Mouse (Mus musculus) adrenal gland, adult 8-10 months (tissue): ENCODE data around the gene Neurl1a. TPM values are rescaled to one million over a fixed set of nuclear protein-coding genes. Genes with fewer than 3 reads are reported as not detected.

Source experiments
- DNase-seq: peaks from one replicate; pipeline ENCODE4 v3.0.0; 2022
- total RNA-seq, 4 experiments: library from RNA; stranded (reverse); gene quantifications; 2 replicates each; pipeline ENCODE4 v1.2.4; 2022

Neurl1a gene
- total RNA-seq, 4 experiments from 2014 or later = 16.2 to 26.8 (median 22.2) TPM

DNA sequence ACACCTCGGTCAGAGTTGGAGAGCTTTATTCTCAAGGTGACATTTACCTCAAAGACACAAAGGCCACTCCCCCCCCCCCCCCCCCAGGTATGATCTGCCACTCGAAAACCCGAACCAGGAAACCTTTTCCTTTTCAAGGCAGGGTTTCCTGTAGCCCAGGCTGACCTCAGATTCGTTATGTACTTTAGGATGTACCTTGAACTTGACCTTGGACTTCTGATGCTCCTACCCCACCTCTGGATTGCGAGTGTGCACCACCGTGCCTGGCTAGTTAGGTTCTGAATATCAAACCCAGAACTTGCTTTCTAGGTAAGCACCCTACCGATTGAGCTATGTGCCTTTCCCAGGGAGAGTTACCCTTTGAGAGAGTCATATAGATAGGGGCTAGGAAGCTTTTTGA, 69.7 kb downstream of the Neurl1a start:
- no peak for DNase-seq

DNA sequence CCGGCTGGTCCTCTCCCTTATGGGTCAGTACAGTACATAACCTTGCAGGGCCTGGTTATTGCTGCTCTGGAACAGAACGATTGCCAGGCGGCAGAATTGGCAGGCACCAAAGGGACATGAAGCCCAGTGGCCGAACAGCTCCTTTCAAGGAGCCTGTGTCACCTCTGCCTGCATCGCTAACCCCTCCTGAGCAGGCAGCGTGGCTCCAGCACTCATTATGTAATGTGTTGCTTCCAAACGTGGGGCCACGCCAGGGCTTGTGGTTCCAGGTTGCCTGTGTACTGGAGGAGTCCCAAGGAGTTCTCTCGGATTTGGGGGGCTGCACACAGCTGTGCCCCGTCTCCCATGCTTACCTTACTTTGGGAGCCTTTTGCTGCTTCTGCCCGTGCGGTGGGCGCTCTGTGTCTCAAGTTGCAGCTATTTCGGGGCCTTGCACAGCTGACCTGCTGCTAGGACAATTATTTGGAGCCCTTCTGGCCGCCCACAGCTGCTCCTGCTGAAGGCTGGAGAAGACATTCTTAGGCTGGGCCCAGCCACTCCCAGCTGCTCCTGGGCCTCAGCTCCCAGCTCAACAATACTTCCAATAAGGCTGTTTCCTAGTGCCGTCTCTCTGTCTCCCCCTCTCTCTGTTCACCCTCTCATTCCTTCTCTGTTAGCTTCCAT, 70.4 kb downstream of the Neurl1a start:
- DNase-seq = no peak

DNA sequence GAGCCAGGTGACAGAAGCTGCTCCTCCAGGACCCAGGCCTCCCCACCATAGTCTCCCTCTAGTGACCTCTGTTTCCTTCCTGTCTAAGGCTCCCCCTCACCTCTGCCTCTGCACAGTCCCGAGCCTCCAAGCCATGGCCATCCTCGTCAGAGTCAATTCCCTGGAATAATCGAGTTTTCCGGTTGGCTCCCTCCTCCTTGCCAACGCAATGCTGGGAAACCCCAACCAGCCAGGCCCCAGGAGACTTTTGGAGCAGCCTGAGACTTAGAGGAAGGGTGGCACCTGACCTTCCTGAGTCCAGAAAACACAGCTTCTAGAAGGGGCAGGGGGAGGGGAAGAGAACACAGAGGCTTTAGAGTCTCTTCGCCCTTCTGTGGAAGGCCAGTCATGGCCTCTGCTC, 72.3 kb downstream of the Neurl1a start:
- no peak for DNase-seq

DNA sequence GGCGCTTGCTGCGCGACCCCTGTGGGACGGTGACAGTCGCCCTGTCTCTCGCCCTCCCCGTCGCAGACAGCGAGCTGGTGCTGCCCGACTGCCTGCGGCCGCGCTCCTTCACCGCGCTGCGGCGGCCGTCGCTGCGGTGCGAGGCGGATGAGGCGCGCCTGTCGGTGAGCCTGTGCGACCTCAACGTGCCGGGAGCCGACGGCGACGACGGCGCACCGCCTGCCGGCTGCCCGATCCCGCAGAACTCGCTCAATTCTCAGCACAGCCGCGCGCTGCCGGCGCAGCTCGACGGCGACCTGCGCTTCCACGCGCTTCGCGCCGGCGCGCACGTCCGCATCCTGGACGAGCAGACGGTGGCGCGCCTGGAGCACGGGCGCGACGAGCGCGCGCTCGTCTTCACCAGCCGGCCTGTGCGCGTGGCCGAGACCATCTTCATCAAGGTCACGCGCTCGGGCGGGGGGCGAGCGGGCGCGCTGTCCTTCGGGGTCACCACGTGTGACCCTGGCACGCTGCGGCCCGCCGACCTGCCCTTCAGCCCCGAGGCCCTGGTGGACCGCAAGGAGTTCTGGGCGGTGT, 74.5 kb downstream of the Neurl1a start:
- no peak for DNase-seq

DNA sequence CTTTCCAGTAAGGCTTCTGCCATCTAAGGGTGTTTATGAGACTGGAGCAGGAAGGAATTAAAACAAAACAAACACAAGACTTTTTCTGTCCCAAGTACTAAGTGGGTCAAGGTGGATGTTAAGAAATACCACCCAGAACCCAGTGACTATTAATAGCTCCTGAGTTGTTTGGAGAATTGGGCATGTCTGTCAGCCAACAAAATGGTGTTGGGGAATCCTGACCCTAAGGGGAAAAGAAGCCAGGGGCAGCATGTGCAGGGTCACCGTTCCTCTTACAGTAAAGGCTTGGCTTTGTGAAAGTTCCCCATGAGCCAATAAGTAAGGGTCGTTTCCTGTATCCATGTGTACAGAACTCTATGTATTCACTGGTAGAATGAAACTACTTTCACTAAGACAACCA, 76.4 kb downstream of the Neurl1a start:
- DNase-seq = no peak

DNA sequence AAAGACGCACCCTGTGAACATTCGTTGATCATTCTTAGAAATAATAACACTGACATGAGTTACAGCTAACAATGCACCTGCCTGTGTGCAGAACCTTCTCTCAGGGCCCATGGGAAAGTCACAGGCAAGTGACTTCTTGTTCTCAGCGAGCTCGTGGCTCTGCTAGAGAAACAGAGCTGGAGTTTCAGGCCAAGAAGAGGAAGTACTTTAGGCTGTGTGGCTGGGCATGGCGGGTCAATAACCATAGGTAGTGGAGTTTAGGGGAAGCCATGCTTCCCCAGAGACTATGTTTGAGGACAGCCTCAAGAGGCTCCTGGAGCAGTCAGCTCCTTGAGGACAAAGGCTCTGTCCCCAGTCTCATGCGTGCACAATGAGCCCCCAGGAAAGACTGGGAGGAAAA, 77.3 kb downstream of the Neurl1a start:
- DNase-seq = no peak

DNA sequence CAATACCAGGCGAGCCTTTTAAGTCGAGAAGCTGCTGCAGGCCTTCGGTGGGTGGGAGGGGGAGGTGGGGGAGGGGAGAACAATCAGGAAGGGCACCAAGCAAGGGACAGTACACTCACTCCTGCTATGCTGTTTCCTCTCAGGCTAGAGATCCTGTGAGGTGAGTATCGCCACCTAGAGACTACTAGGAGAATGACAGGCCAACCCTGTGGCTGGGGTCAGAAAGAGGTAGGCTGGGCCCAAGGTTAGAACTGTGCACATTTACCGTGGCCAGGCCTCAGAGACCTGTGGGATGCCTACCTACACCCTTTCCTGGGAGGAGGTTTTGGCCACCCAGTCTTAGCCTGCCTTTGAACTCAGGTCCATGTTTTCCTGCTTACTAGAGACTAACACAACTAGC, 81.0 kb downstream of the Neurl1a start:
- no peak for DNase-seq

DNA sequence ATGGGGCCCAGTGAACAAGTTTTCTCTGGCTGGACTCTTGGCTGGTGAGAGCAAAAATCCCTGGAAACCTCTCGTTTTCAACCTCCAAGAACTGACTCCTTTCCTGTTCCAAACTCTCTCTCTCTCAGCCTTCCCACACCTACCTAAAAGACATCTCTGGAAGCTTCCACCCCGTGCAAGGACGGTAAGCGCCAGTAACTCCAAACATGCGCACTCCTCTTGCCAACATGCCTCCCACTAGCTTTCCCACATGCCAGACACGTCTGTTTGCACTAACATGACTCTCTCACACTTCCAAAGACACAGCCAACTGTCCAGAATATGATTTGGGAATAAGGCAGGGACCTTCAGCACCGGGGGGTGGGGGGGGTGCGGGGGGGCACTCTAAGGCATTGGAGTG, 82.6 kb downstream of the Neurl1a start:
- no peak for DNase-seq

DNA sequence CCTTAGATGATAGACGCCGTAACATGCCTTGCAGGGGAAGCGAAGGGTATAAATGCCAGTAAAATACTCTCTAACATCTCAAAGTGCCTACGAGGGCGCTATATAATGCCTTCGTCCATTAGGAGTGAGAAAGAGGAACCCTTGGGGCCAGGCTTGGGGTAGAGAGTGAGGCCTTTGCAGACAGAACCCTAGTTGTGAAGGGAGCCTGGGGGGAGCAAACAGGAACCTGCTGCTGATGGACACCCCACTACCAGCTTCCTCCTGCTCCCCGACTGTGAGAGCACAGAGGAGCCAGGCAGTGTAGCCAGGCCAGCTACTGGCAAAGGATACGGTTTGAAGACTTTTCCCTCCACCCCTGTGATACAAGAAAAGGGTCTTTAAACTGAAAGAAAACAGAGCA, 85.0 kb downstream of the Neurl1a start:
- DNase-seq = no peak

DNA sequence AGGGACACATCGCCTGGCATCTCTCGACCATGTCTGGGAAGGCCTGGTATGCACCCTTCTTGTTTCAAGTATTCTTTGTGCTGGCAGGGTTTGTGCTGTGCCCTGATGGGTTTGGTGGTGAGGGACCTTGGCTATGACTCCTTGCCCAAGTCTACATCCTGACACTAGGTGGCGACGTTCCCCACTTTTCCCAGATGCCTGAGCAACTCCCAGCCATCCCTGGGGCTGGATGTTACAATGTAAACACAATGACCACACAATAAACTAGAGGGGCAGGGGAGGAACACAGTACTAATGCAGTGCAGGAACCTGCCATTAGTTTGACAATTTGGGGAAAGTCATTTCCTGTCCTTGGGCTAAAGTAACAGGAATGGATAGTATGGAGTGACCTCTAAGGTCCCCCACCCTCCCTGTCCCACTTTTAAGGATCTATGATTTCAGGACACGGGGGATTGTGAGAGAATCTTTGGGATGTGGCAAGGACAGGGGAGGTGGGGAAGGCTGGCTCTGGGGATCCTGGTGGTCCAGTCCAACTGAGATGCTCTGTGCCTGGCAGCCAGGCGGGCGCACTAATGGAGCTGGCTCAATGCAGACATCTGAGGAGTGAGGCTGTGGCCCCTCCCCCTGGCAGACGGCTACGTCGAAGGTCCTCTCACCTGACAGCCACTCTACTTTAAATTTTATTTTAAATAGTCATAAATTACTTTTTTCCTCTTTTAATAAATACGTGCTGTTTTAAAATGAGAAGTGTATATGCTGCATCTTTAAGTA, 85.9 kb downstream of the Neurl1a start:
- DNase-seq = peak; percentile 47

DNA sequence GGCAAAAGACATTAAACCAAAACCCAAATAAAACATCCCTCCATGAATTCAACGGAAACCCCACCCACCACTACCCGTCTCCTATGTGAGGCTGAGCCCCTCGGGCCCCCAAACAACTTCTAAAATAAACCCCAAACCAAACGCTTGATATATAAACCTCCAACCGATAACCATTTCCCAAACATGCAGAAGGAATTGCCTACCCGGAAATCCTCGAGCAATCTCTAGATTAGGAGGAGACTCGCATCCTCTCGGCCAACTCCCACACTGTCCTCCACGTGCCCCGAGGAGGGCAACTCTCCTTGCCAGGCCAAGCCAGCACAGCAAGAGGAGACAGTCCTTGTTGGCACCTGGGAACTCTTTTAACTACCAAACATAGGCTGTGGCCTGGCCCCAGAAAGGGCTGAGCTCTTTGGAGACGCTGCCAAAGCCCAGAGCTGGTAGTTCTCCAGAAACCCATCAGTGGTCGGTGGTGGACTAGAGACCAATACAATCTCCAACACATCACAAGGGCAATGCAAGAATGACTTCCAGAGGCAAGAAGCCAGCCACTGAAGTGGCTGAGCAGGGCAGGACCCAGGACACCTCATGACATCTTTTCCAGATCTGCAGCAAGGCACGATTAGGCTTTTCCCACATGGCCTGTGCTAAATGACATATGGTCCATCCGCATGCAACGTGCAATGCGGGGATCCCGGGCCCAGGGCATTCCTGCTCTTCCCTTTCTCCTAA, 87.6 kb downstream of the Neurl1a start:
- DNase-seq = no peak

DNA sequence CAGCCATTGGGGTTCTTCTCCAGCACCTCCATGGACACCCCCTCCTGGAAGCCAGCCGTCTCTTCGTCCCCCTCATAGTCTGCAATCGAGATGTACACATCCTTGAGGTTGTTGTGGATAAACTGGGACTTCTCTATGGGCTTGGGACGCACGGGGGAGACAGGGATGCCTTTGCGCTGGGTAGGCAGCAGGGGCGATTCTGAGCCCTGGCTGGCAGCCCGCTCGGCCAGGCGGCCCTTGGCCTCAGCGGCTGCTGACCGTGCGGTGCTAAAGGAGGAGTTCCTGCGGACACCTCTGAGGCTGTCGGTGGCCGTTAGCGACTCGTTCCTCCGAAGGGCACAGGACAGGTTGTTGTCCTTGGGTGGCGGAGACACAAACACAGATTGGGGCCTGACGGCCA, 88.4 kb downstream of the Neurl1a start:
- no peak for DNase-seq

DNA sequence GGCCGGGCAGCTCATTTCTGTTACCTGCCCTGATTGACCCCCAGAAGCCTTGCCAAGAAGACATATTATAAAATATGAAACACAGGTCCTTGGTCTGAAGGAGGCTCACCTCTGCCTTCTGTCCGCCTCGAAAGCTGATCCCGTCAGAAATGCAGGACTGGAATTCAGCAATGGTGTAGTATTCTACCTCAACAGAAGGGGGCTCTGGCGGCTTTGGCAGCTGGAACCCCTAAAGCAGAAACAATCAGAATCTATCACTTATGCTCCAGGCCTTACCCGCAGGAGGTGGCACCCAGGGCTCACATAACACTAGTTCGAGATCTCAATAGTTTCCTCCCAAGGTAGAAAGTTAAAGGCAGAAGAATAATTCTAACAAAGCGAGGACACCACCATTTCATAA, 91.1 kb downstream of the Neurl1a start:
- DNase-seq = no peak

DNA sequence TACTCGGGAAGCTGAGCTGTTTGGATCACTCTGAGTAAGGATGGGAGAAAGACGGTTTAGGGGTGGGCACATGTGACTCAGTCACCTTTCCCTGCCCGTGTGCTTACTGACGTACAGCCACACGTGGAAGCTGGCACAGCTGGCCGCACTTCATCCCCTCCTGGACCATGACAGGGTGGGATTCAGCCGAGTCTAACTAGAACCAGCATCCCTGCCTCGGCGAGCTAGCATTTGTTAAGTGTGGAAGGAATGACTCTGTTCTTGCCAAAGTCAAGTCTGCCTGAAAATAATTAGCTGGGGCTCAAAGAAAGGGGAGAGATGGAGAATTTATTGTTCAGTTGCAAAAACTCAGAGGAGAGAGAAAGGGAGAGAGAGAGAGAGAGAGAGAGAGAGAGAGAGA, 91.9 kb downstream of the Neurl1a start:
- no peak for DNase-seq

DNA sequence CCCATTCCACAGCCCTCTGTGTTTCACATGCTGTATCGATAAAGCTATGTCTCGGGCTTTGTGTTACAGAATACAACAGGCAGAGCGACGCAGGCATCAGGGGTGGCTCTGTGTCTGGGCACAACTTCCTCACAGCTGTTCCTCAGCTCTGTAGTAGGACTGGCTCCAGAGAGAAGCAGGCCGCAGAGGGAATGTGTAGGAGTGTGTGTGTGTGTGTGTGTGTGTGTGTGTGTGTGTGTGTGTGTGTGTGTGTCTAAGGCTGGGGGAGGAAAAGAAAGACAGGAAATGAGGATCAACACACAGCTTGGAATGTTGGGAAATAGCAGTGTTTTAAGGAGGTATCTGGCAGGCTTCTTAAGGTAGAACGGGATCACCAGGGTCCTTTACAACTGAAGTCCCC, 98.1 kb downstream of the Neurl1a start:
- DNase-seq = no peak

DNA sequence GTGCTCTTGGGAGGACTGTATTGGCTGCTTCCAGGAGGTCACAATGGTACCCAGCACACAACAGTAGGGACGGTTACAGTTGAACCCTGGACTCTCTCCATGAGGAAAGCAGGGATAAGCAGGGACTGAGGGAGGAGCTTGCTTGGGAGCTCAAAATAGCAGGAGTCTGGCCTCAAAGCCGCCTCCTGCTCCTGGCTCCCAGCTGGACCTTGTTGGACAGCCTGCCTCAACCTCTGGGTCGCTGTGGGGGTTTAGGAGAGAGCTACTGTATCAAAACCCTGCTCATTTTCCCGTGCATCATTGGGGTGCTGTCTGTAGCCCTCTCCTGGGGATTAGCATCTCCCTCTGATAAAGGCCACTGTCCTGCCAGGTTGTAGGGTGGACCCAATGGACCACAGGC, 100.8 kb downstream of the Neurl1a start:
- DNase-seq = no peak

DNA sequence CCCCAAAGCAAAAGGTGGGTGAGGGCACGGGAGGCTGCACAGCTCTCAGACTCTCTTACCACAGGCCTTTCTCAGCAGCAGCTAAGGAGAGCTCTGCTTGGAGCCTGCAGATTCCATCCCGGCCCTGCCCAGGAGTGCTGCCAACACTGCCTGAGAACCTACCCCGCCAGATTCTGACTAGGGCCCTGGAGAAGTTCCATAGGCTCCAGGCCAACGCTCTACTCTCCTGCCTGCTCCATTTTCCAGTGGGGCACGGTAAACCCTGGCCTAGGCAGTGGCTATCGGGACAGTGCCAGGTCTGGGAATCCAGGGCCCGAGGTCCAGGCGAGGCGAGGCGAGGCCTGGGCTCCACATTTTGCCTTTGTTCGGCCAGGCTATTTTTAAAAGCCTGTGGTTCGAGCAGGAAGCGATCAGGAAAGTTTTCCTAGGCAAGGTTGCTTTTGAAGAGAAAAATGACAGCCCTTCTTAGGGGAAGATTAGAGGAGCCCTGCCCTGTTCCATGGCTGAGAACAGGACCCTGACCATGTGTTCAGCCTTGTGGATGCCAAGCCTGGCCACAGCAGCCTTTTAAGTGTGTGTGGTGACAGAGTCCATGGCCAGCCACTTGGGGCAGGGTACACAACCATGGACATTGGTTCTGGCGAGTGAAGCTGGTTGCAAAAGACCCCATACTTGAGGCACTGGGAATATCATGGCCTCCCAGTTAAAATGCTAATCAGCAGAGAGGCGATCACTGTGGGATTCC, 101.3 kb downstream of the Neurl1a start:
- DNase-seq = no peak

DNA sequence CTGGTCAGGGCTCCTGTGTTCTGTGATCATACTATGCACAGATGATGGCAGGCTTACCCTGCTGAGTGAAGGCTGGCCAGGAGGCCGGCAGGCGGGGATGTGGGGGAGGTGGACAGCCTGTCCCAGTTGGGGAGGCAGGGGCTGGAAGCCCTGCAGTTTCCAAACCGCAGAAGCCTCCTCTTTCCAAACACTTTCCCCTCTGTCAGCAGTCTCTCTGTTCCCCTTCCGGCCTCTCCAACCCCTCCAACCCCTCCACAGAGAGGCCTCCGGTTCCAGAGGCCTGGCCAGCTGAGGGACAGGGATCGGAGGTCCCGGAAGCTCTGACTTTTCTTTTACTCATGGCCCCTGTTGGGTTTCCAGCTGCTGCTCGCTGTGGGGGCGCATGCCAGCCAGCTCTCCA, 102.3 kb downstream of the Neurl1a start:
- DNase-seq = no peak

DNA sequence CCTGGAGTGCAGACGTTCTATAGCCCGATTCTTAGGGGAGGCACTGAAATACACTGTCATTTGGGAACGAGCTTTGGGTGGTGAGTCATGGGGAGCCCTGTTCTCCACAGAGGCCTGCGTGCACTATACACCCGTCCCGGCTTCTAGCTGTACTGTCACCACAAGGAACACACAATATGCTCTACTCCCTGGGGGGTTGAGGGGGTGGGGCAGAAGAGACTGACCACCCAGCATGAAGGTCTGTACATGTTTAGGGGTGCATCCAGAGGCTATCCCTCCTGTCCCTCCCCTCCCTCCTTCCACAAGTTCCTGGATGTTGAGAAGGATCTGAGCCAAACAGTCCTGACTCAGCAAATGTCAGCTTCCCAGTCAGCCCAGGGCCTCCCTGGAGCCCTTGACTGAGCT, 103.4 kb downstream of the Neurl1a start:
- no peak for DNase-seq

DNA sequence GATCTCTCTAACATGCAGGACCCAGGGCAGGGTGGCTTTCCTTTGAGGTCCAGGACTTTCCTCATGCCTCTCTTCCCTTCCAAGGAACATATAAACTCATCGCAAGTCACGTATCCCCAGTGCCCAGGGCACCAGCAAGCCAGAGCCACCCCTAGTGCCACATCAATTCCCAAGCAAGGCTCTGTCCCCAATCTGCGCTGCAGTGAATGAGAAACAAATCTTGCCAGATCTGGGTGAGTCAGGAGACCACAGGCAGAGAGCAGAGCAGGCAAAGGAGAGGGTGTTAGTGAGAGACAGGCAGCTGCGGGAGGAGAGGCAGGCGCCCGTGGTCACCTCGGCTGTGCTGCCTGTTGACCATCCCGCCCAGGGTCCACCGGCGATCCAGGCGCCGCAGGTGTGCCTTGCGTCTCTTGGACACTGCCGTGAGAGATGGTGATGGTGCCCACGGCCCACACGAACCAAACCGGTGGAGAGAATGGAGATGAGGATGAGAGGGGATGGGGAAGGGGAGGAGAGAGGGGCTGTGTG, 104.1 kb downstream of the Neurl1a start:
- no peak for DNase-seq

DNA sequence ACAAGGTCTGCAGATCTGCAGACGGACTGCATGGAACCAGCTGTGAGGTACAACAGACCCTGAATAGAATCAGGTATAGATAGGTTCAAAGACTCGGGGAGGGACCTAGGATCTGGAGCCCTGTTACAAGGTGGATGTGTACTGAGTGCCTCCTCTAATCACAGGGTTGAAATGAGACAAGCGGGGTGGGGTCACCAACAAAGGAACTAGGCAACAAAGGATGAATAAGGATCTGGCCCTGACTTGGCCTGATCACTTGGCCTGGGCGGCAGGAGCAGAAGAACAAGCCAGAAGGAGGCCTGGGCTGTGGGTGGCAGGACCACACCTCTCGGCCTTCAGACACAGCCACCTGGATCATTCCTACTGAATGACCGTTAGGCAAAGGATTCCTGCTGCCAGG, 107.0 kb downstream of the Neurl1a start:
- no peak for DNase-seq

DNA sequence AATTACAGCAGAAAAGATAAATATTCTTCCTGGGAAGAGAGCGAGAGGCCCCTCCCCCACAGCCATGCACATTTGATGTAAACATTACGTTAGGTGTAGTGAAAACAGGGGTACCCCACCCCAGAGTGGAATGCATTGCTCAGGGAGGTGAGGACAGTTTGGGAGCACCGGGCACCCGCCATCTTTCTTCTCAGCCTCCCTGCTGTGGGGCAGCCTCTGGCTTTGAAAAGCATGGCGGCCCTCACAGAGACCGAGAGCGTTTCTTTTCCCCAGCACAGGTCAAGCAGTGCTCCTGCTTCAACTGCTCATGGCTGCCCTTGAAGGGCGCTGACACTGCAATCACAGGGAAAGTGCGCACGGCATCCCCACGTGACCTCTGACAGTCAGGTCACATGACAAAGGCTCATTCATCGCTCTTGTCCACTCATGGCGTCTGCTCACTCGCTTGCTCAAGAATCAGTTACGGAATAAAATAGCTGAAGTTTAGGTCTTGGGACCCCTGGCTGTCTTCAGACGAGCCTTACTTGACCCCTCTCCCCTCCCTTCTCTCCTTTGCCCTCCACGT, 108.3 kb downstream of the Neurl1a start:
- DNase-seq = no peak
